Mouse (Mus musculus): Measurements from ENCODE around the gene Pqlc2.

Pqlc2 gene

GRCm38 (mm10) chr4:139265783-139266499, 44.6 kb downstream of the Pqlc2 start:
- no peak for DNase-seq (ENCODE audit: low spot score)

DNA sequence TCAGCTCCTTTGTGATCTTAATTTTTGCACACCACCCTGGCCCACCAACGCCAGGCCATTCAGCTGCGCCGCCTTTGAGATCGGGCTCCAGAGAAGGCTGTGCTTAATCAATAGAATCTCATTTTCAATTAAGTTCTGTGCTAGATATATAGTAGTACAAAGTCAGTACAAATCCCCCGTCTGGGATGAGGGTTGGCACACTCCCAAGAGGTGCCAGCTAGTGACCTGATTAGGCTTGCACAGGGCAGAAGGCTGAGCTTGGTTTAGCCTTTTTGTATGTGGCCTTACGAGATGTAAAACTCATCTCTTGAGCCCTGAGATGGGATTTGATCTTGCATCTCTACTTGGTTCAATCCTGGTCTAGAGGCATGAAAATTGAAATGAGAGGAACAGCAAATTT, 47.5 kb downstream of the Pqlc2 start:
- no peak for DNase-seq (ENCODE audit: low spot score)

GRCm38 (mm10) chr4:139259302-139259871, 51.1 kb downstream of the Pqlc2 start:
- DNase-seq (ENCODE audit: low spot score) = no peak

DNA sequence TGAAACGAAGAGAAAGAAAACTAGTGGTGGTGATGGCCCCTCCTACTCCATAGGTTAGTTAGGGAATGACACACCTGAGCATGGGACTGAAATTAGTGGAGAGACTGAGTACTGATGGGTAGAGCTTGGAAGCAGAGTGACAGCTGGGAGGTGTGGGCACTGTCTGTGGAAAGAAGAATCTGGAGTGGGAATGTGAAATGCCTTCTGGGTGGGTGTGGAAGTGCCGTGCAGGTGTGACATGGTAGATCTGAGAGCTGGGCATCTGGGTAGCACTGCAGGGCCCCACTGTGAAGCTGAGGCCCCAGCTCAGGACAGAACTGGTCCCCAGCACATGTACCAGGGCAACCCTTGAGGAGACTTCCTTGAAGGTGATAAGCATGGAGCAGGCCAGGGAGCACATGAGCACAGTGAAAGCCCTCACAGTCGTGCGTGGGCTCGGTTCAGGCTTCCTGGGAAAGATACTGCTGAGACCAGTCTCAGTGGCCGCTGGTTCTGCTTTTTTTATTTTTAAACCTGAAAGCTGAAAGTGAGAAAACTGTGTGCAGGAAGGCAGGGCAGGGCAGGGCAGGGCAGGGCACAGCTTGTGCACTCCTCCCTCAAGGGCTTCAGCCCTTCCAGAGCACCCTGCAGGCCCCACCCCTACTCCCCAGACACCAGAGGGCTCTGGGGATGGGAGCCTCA, 51.7 kb downstream of the Pqlc2 start:
- no peak for DNase-seq (ENCODE audit: low spot score)

- DNase-seq (ENCODE audit: low spot score) = no peak
These were observed 53.8 kb downstream of the Pqlc2 start for GRCm38 (mm10) chr4:139256708-139257107.

GRCm38 (mm10) chr4:139256146-139256545, 54.4 kb downstream of the Pqlc2 start:
- no peak for DNase-seq (ENCODE audit: low spot score)

DNA sequence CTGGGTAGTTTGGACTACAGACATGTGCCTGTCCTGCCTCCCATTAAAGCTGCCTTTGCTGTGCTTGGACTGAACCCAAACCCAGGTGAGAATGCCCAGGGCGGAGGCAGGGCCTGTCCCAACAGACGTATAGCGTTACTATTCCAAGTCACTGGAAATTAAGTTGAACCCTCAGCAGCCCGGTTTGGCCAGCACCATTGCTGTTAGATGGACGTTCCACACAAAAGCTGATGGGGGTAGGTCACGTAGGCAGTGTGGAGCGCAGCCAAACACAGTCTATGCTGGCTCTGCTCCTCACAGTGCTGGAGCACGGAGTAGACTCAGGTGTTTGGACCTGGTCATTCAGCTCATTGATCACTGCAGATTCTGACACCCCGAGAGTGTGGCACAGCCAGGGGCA, 57.3 kb downstream of the Pqlc2 start:
- DNase-seq (ENCODE audit: low spot score) = no peak

DNA sequence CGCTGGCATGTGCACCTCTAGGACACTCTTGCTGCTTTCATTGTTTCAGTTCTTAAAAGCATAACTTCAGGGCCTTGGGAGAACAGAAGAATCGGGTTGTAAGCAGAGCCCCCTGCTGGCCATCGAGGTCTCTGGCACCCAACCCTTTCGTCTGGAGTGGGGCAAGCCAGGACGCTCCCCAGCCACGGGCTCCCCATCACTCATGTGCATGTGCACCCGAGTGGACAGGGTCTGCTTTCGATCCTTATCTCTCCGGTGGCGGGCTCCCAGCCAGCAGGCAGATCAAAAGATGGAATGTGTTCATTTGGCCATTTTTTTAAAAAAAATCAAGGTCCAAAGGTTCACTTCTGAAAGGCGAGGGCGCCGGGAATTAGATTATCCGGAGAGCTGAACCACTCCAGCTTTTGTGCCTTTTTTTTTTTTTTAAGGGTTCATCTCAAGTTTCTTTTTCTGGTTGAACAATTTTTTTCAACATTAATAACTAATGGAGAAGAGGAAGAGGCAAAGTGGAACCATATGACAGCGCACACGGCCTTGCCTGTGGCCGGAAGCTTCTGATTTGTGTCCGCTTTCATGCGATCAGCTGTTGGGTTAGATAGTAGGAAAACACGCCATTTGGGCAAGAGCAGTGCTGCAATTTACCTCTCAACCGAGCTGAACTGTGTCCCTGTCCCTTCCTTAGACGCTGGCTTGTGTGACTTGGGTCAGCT, 58.3 kb downstream of the Pqlc2 start:
- peak; percentile 80 for DNase-seq (ENCODE audit: low spot score)

DNA sequence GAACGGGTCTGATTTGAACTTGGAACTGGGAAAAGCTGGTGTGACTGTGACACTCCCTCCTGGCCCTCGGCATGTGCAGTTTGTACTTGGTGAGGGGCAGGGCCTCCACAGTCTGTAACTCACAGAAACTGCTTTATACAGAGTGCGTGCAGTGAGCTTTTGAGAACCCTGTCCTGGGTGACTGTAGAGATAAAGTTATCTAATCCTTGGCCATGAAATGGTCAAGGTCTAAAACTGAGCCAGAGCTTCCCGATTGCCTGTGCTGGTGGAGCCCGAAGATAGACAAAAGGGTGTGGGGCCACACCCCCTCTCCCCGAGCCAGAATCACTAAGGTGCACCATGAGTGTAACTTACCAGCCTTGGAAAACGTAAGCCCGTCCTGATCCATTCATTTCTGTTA, 59.6 kb downstream of the Pqlc2 start:
- DNase-seq (ENCODE audit: low spot score) = no peak

GRCm38 (mm10) chr4:139250043-139250442, 60.5 kb downstream of the Pqlc2 start:
- peak; percentile 49 for DNase-seq (ENCODE audit: low spot score)

GRCm38 (mm10) chr4:139248736-139249135, 61.8 kb downstream of the Pqlc2 start:
- DNase-seq (ENCODE audit: low spot score) = no peak

DNA sequence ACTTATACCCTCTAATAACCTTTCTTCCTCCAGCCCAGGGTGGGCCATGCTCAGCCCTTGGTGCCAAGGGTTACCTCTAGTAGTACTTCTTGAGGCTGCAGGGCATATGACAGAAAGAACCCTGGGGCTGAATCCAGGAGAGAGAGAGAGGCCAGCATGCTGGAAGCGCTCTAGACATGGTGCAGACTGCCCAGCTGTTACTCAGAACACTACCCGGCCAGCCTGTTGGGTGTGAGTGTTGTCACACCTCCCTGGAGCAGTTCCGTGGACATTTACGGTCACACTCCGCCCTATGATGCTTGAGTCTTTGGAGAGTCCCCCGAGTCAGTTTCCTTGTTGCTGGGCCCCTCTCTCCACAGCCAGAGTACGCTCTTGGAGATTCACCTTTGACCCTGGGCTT, 62.5 kb downstream of the Pqlc2 start:
- DNase-seq (ENCODE audit: low spot score) = no peak

GRCm38 (mm10) chr4:139246130-139246877, 64.2 kb downstream of the Pqlc2 start:
- DNase-seq (ENCODE audit: low spot score) = peak; percentile 45

DNA sequence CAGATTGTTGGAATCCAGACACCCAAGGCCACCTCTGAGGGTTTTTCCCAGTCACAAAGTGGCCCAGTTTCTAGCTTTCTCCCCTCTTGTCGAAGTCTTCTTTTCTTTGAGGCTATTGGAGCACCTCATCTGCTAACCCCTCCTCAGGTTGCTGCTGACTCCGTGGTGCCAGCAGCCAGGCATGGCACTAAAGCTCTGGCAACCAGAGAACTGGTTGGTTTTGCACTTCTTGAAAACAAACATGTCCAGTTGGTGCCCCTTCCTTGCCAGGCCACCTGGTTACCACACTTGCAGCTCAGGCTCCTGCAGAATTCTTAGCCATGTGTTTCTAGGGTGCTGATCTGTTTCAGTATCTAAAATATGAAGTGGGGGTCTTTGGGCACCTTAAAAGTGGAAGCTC, 65.0 kb downstream of the Pqlc2 start:
- no peak for DNase-seq (ENCODE audit: low spot score)

DNA sequence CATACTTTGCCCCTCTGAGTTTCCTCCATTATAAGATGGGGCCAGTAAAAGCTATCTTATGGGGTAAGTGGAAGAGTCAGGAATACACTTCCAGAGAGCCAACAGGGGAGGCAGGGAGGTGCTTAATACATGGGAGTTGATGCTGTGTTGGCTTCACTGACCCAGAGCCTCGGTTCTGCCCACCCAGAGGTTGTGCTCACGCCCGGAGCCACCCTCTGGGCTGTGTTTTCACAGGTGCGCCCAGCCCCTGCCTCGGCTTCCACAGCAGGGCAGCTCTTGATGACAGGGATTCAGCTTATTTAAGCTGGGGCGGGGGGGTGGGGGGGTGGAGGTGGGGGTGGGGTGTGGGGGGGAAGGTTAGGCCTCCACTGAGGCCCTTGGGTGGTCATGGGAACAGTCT, 65.7 kb downstream of the Pqlc2 start:
- no peak for DNase-seq (ENCODE audit: low spot score)

DNA sequence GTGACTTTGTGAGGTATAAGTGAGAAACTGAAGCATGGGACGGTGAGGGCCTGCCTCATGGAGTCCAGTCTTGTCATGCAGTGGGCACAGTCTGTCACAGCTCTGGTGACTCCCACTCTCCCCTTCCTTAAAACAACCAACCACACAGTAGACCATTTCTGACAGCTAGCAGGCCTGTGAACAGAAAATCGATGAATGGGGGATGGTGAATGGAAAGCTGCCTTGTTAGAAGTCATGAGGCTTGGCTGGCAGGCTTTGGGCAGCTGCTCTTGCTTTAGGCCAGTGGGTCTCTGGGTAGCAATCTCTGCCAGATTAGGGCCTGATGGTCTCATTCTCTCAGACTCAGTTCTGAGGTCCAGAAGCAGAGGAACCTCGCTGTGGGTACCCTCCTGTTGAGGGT, 66.3 kb downstream of the Pqlc2 start:
- no peak for DNase-seq (ENCODE audit: low spot score)

All from embryo, embryonic 10 days (tissue).